Mouse (Mus musculus) heart, postnatal 10 days (tissue): ENCODE results near the gene Erc2. TPM values are rescaled to one million over a fixed set of nuclear protein-coding genes. Genes with fewer than 3 reads are reported as not detected.

Source experiments
- DNase-seq, 2 experiments: peaks; one replicate each; pipeline ENCODE4 v3.0.0; 2021
- intact Hi-C: fragments of 180-260 bp; cut with DNase I; formaldehyde crosslinking; loops from one replicate; pipeline ENCODE4 v1.15.1; 2025
- total RNA-seq, 2 experiments: library from RNA; stranded (reverse); gene quantifications; 2 replicates each; pipeline ENCODE4 v1.2.3; 2021

Erc2 gene
- total RNA-seq, 2 experiments from 2014 or later, result 2.5 to 2.9 TPM

GRCm38 (mm10) chr14:28511029-28511651 lies 888.9 kb downstream of the Erc2 start:
- intact Hi-C loops, result loop anchor here (2.0 kb wide), 1 partner anchor 580 kb away; no protein-coding TSS in a partner anchor
- peak; percentile 30 to 34 for DNase-seq

GRCm38 (mm10) chr14:28512805-28513590 lies 890.8 kb downstream of the Erc2 start:
- intact Hi-C loops, result no loop called here
- no peak for DNase-seq

- intact Hi-C loops, result no loop called here
- DNase-seq, result no peak
Measured at GRCm38 (mm10) chr14:28514171-28514570, 891.9 kb downstream of the Erc2 start.

- DNase-seq, result no peak
- intact Hi-C loops, result no loop called here
Measured at GRCm38 (mm10) chr14:28515331-28515730, 893.1 kb downstream of the Erc2 start.

- no peak for DNase-seq
- intact Hi-C loops, result no loop called here
Measured at GRCm38 (mm10) chr14:28517631-28518560, 895.7 kb downstream of the Erc2 start.

- intact Hi-C loops, result no loop called here
- peak in 1 of 2 experiments; percentile 38 for DNase-seq
Measured at GRCm38 (mm10) chr14:28521106-28521505, 898.9 kb downstream of the Erc2 start.

GRCm38 (mm10) chr14:28522611-28523010 lies 900.4 kb downstream of the Erc2 start:
- intact Hi-C loops, result no loop called here
- no peak for DNase-seq

- no peak for DNase-seq
- intact Hi-C loops, result no loop called here
Measured at GRCm38 (mm10) chr14:28525566-28525965, 903.3 kb downstream of the Erc2 start.

Other genes starting within 250 kb of the Erc2 start
- gene Fam208a, start 193.6 kb upstream of the Erc2 start, total RNA-seq, result 10 to 100 TPM; 13.2 to 15.4 TPM
- gene Ccdc66, start 114.0 kb upstream of the Erc2 start, total RNA-seq, result 1 to 10 TPM; 7.9 to 8.8 TPM